Mouse (Mus musculus): Measurements from ENCODE around the gene Gm12117.

Gene Gm12117

DNA sequence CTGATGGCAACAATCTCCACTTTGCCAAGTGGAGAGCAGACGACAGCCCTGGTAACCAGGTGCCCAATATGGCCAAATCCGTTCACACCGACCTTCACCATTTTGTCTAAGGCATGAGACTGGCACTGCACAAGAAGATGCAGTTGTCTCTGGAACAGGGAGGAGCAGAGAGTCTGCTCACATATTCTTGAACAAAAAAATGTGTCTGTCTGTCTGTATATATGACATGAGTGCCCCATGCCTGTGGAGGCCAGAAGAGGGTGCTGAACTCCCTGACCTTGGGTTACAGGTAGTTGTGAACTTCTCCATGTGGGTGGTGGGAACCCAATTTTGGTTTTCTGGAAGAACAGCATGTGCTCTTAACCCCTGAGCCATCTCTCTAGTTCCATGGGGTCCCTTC is at the start of gene Gm12117:
TSS of gene Gm12117 (minus strand) at position 101 of the 400 bp plus-strand sequence.
- no peak for DNase-seq

DNA sequence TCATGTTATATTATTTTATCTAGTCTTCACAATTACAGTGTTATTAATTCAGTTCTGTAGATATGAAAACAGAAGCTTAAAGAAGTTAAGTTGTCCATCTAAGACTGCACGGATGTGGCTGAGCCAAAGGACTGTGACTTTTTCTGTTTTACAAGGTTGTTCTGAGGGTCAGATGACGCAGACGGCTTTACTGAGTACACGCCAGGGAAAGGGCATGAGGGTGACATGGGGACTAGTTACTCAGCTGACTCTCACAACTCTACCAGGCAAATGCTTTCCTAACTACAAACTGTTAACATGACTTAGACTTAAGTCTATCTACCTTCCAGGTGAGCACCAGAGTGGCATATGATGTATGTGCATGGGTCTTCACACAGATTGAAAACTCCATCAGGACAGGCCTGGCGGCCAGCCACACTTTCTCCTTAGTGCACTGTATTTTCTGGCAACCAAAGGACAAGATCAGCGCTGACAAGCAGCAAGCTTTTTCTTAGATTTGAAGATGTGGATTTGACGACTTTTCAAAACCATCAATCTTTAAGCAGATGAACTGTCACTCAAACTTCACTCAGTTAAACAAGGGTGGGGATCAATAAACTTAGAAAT is 42.6 kb upstream of the Gm12117 start:
- no peak for DNase-seq

DNA sequence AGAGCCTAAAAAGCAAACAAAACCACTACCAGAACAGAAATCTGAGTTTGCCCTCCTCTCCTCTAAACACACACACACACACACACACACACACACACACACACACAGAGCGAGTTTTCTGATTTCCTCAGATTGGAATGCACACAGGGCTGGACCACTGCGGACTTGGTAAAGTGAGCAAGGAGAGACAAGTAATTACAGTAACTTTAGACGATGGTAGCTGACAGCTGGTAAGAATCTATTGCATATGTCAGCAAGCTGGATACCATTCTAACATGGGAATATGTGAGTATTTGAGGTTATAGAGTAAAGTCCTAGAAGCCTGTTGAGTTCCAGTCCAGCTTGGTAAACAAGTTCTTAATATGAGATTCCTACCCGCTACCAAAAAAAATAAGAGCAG is 33.0 kb upstream of the Gm12117 start:
- no peak for DNase-seq

DNA sequence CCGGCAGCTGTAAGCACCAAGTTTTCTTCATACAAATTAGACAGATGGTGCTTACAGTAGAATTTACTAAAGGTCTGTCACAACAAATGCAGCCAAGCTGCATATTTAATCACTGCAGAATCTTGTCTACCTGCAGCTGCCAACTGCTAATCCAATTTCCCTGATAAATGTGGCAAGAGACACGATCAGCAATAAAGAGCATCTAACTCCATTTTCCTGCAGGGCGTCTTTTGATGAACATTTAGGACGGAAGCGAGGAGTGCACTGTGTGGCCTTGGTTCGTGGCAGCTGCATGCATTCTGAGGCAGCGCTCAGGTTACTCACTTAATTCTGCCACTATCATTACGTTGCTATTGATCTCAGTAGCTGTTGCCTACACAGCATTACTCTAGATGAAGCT is 24.3 kb upstream of the Gm12117 start:
- DNase-seq = no peak

DNA sequence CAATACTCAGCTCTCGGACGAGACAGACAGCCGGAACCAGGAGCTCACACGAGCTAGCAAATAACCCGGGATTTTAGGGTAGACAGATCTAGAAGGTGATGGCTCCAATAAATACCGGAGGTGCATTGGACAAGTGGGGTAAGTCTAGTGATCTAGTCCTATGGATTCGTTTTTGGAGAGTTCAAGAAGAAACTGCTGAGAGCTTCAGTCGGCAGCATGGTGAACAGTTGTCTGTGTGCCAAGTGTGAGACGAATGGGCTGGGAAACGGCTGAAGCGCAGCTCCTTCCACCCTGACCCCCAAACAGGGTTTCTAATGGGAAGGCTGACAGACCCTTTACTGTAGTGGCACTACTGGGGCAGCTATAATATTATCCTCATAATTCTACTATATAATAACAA is 22.8 kb upstream of the Gm12117 start:
- no peak for DNase-seq

DNA sequence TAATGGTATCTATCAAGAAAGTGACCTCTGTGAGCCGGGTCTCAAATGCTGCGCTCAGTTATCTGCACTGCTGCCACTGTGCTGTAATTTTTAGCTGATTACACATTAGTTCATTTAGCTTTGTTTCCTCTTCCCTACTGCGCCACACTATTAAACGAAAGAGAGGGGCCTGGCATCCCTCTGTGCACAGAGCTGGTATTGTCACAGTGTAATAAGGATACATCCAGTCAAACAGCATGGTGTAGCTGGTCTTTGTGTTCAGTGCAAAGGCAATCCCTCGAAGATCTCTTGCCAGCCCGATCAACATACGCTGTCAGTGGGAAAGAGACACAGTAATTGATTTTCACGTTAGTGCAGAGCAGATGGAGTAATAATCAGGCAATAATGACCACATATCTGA is 20.6 kb upstream of the Gm12117 start:
- DNase-seq = no peak

DNA sequence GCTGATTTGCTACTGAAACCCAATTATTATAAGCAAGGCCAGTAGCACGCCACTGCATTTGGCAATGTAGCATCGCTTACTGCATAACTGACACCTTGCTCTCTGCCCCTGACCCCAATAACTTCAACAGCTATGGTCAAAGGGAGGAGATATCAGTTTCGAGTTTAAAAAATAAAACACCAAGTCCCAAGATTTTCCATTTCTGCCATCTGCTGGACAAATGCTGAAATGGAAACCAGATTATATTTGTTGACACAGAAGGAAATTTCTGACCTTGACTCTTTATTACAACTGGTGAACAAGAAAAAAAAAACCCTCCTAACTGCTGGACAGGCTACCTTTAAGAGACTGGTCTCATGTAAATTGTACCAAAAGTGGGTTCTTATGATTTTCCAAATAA is 18.9 kb upstream of the Gm12117 start:
- DNase-seq = no peak

DNA sequence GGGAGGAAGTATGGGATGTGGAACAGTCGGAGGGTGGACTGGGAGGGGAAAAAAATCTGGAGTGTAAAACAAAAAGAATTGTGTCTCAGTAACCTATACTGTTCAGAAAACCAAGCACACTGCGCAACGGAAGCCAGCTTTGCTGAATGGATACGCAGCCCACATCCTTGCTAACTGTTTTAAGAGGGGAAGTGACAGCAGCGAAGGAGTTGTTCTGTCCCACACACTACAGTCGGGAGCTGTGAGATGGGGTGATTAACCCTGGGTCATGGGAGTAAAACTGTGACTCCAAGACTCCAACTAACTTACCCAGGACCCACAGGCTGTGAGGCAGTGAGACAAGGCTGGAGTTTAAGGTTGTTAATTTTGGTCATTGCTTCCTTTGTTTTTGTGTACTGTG is 17.5 kb upstream of the Gm12117 start:
- DNase-seq = peak; percentile 8 to 11

DNA sequence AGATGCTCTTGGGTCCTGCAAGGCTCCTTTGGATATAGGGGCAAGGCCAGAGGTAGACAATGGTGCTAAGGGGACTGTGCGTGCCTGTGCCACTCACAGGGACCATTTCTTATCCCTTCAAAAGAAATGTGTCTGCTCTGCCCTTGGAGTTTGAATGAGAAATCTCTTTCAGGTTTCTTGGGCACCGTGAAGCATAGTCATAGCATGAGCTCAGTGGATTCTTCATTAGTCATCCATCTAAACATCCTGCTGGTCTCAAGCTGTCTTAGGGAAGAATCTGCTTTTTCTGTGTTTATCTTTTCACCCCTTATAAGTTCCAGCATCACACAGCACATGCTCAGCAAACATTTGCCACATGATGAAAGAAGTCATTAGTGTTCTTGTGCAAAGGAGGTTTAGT is 2.0 kb upstream of the Gm12117 start:
- DNase-seq = no peak

DNA sequence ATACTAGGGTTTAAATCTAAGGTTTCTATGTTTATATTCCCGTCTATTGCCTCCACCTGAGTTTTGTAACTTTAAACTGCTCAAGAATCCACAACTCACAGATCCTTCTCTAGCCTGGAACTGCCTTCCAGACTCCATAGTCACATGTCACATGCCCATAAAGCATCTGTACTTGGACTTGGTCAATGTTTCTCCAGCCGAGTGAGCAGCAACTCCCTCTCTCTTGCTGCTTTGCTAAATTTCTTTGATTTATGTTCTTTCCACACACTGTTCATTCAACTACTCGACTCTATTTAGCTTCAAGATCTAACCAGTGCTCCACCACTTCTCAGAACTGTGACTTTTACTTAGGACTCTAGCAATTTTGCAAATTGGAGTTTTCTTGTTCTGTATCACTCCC is 1.7 kb downstream of the Gm12117 start:
- no peak for DNase-seq

DNA sequence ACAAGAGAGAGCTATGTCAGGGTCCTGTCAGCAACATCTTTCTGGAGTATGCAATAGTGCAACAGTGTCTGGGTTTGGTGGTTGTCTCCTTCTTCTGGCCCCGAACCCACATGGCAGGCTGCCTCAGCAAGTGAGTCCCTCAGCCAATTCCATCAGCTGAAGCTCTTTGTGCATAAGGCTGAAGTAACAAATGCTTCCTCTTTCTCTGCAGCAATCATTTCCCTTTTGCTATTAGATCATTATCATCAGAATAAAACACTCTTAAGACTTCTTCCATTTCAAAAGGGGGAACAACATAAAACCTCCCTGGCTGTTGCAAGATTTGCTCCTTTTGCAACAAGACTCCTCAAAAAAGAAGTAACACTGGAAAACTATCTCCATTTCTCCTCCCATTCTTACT is 2.2 kb downstream of the Gm12117 start:
- DNase-seq = no peak

DNA sequence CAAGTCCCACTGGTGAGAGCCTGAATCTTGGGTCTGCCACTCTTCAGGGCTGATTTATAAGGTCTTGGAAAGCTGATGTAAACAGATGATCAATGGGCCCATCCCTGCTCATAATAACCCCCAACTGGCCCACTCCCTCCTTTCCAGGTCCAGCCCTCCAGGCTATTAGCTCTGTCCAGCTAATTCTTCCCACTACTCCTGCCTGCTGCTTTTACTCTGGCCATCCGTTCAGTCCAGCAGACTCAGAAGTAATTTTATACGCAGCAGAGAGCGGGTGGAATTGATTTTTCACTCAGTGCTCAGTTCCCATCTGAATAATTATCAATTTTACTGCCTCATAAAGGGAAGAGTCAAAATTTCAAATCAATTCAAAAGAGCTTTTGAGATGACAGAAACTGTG is 36.2 kb downstream of the Gm12117 start:
- DNase-seq = no peak

DNA sequence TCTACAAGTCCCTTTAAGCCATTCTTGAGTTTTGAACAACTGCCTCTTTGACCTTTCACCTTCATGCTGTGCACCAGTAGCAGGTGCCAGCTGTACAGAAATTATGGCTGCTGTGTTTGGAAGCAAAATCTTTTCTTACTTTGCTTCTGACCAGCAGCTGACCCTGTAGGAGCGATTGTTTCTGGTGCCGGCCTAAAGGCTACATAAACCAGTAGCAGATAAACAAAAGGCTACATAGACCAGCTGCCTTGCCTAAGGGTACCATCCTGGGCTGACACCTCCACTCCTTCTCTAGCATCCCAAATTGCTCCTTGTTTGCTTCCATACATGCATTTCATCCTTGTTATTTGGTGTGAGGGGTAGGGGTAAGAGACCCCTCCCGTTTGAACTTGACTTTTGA is 42.4 kb downstream of the Gm12117 start:
- no peak for DNase-seq

DNA sequence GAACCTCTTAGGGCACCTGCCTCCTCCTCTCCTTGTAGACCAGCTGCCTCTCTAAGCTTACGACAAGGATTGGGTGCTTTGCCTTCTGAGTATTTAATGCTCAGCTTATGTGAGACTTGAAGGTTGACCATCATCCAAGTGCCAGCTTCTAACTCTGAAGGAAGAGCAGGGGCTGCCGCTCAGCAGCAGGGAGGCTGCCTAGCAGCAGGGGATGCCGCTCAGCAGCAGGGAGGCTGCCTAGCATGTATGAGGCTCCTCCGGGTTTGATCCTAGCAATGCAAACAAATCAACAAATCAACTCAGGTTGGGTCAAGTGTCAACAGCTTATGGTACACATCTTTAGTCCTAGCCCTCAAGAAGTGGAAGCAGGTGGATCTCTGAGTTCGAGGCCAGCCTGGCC is 44.5 kb downstream of the Gm12117 start:
- DNase-seq = no peak

DNA sequence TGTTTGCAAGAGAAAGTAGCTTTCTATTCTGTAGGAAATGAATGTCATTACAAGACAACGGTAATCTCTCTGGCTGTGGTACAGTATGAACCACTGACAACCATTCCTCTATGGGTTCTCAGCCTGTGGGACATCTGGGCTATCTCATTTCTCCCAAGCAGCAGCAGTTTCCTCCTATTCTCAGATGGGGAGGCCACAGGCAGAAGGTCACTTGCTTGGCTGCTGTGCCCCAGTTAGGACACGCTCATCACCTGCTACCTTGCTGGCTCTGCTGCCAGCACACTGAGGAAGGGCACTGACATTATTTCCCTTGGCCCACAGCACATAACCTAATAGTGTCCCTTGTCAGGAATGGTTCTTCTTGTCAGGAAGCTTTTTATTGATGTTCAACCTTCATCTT is 48.4 kb downstream of the Gm12117 start:
- DNase-seq = no peak

DNA sequence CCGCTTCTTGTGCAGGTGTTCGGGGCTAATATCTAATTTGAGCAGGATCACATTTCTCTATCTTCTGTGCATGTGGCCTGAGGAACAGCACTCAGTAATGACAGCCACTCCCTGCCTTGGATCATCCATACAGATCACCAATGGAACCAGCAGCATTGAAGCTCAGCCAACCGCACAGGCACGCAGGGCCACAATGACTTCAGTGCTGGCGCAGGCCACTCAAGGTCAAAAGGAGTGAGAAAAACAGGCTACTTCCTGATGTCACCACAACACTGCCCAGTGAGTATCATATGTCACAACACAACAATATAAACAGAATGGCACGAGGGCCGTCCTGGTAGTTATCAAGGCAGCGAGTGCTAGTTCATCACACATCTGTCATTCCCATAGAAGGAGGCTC is 50.0 kb downstream of the Gm12117 start:
- DNase-seq = no peak
